Comparison of ENCODE assay signal across 8 mouse cellular contexts in genomic region chr6:57703703-57704102, GRCm38 (mm10). TPM values are rescaled to one million over a fixed set of nuclear protein-coding genes. Genes with fewer than 3 reads are reported as not detected.
DNase-seq lines count a peak whose midpoint lies in the region; ATAC-seq and TF ChIP-seq lines count a peak whose summit lies in the region.

No protein-coding gene starts in this region.

- H3K4me2 ChIP-seq in heart, embryonic 12.5 days = peak overlapping the region; percentile 82
- peak overlapping the region; percentile 68 for H3K4me2 ChIP-seq in limb, embryonic 14.5 days (replicated peaks; ENCODE audit: low read depth, low read length, severe bottlenecking)
- H3K4me2 ChIP-seq in neural tube, embryonic 13.5 days = peak overlapping the region; percentile 74

- ATAC-seq in heart, embryonic 12.5 days (ENCODE audit: insufficient number of reproducible peaks, low FRiP score) = peak; percentile 26; the same call in 1 of the 2 replicates
- no peak for ATAC-seq in limb, embryonic 14.5 days (ENCODE audit: low FRiP score, low read depth)
- peak; percentile 40 for ATAC-seq in neural tube, embryonic 13.5 days (ENCODE audit: low read depth)

- peak; percentile 18 to 25 for DNase-seq in left cerebral cortex, postnatal 14 days (ENCODE audit: low spot score in 2 of 2)
- no peak for DNase-seq in left cerebral cortex, postnatal 36 days (ENCODE audit: low spot score in 2 of 2)
- peak; percentile 32 for DNase-seq in c-Kit-negative CD71-positive TER-119-positive erythroid progenitor cells, embryonic 14.5 days (ENCODE audit: low read depth, low spot score)
- no peak for DNase-seq in limb, embryonic 14.5 days (ENCODE audit: low spot score)
- DNase-seq in gastrocnemius, postnatal 4 days (ENCODE audit: low spot score in 2 of 2) = no peak
- no peak for DNase-seq in spleen, postnatal 36 days (ENCODE audit: low spot score in 2 of 2)

- H3K4me3 ChIP-seq in heart, embryonic 12.5 days = peak overlapping the region; percentile 79
- H3K4me3 ChIP-seq in limb, embryonic 14.5 days (replicated peaks; ENCODE audit: low read length) = peak overlapping the region; percentile 63
- H3K4me3 ChIP-seq in neural tube, embryonic 13.5 days = peak overlapping the region; percentile 70

- H3K9me3 ChIP-seq in heart, embryonic 12.5 days (replicated peaks) = no peaks in the 10 kb centered on the region
- no peaks in the 10 kb centered on the region for H3K9me3 ChIP-seq in limb, embryonic 14.5 days (ENCODE audit: control insufficient read depth, low read length)
- no peaks in the 10 kb centered on the region for H3K9me3 ChIP-seq in neural tube, embryonic 13.5 days

- intact Hi-C loops in left cerebral cortex, postnatal 14 days (cut with DNase I) = loop anchor here (5.0 to 10.0 kb wide), 2 partner anchors 96 to 121 kb away; partner anchors contain the start of gene Vopp1
- intact Hi-C loops in left cerebral cortex, postnatal 36 days (cut with DNase I) = loop anchor here (5.0 to 10.0 kb wide), 3 partner anchors 99 to 896 kb away; no protein-coding TSS in a partner anchor

- 22% methylated on average over 2 of the region's 2 CpGs for WGBS in heart, embryonic 12.5 days
- WGBS in limb, embryonic 14.5 days = 35% methylated on average over 2 of the region's 2 CpGs
- 29% methylated on average over 2 of the region's 2 CpGs for WGBS in neural tube, embryonic 13.5 days

- no peaks in the 10 kb centered on the region for H3K36me3 ChIP-seq in heart, embryonic 12.5 days
- H3K36me3 ChIP-seq in limb, embryonic 14.5 days (ENCODE audit: control insufficient read depth, insufficient read depth, low read length) = no peaks in the 10 kb centered on the region
- H3K36me3 ChIP-seq in neural tube, embryonic 13.5 days = no peaks in the 10 kb centered on the region

- H3K9ac ChIP-seq in heart, embryonic 12.5 days = peak overlapping the region; percentile 78
- peak overlapping the region; percentile 82 for H3K9ac ChIP-seq in limb, embryonic 14.5 days (ENCODE audit: low read depth, low read length, severe bottlenecking)
- peak overlapping the region; percentile 97 for H3K9ac ChIP-seq in neural tube, embryonic 13.5 days

- 0 out of 2 replicates have a peak, but pooled peaks cover 11% of the 10 kb centered on the region for H3K4me1 ChIP-seq in heart, embryonic 12.5 days (replicated peaks)
- H3K4me1 ChIP-seq in limb, embryonic 14.5 days (ENCODE audit: control insufficient read depth, insufficient read depth, low read length) = peaks cover 4% of the 10 kb centered on the region; the same call in 1 of the 2 replicates
- H3K4me1 ChIP-seq in neural tube, embryonic 13.5 days (replicated peaks) = peaks cover 29% of the 10 kb centered on the region

- no peaks in the 10 kb centered on the region for H3K27me3 ChIP-seq in heart, embryonic 12.5 days (replicated peaks)
- no peaks in the 10 kb centered on the region for H3K27me3 ChIP-seq in limb, embryonic 14.5 days (ENCODE audit: control insufficient read depth, insufficient read depth, low read length)
- H3K27me3 ChIP-seq in neural tube, embryonic 13.5 days = no peaks in the 10 kb centered on the region

- no peak for TF ChIP-seq POLR2A in limb, embryonic 14.5 days (IDR thresholded peaks at IDR 0.05; ENCODE audit: borderline replicate concordance, extremely low read depth, insufficient read depth, insufficient read length)

- H3K27ac ChIP-seq in heart, embryonic 12.5 days (ENCODE audit: poor library complexity, severe bottlenecking) = peak overlapping the region; percentile 94
- H3K27ac ChIP-seq in limb, embryonic 14.5 days (replicated peaks; ENCODE audit: low read depth, low read length) = no peak overlapping the region
- peak overlapping the region; percentile 100 for H3K27ac ChIP-seq in neural tube, embryonic 13.5 days (replicated peaks)

RNA-seq across cellular contexts. Expression of gene Lancl2, which starts 1.4 kb away (rescaled TPM):
- 100 to 1,000 TPM; 157 to 161 TPM for total RNA-seq in left cerebral cortex, postnatal 14 days (2021)
- total RNA-seq in left cerebral cortex, postnatal 36 days (2021) = 100 to 1,000 TPM; 114 to 127 TPM
- polyA plus RNA-seq in heart, embryonic 12.5 days (2016; fragmentation: Nextera tagmentation; extraction: Ambion mirVana) = 18.7 and 21.1 TPM in 2 replicates
- polyA plus RNA-seq in limb, embryonic 14.5 days (2012; rRNA removed) = 15.5 and 17.8 TPM in 2 replicates
- polyA plus RNA-seq in limb, embryonic 14.5 days (2014; fragmentation: Nextera tagmentation; extraction: Ambion mirVana) = 23.0 and 27.6 TPM in 2 replicates
- polyA plus RNA-seq in neural tube, embryonic 13.5 days (2015; fragmentation: Nextera tagmentation; extraction: Ambion mirVana) = 65.9 and 70.3 TPM in 2 replicates
- 10 to 100 TPM; 19.8 to 20.3 TPM for total RNA-seq in gastrocnemius, postnatal 4 days (2021)

RNA-seq across cellular contexts. Expression of gene Pyurf, which starts 11.8 kb away (rescaled TPM):
- 1 to 10 TPM; 7.2 to 7.6 TPM for total RNA-seq in left cerebral cortex, postnatal 14 days (2021)
- total RNA-seq in left cerebral cortex, postnatal 36 days (2021) = 1 to 10 TPM; 8.9 to 9.2 TPM
- 25.1 and 26.1 TPM in 2 replicates for polyA plus RNA-seq in heart, embryonic 12.5 days (2016; fragmentation: Nextera tagmentation; extraction: Ambion mirVana)
- polyA plus RNA-seq in limb, embryonic 14.5 days (2012; rRNA removed) = 9.9 and 11.7 TPM in 2 replicates
- polyA plus RNA-seq in limb, embryonic 14.5 days (2014; fragmentation: Nextera tagmentation; extraction: Ambion mirVana) = 14.6 and 14.7 TPM in 2 replicates
- 18.0 and 18.5 TPM in 2 replicates for polyA plus RNA-seq in neural tube, embryonic 13.5 days (2015; fragmentation: Nextera tagmentation; extraction: Ambion mirVana)
- total RNA-seq in gastrocnemius, postnatal 4 days (2021) = 10 to 100 TPM in 1 of 2 experiments, 1 to 10 TPM in 1; 9.4 to 10.1 TPM

Comparison
In these comparisons a context has a peak if more than half of its experiments do, and no peak if none do; other contexts are left out.
1. DNase-seq: peak in left cerebral cortex, postnatal 14 days (2 of 2) and c-Kit-negative CD71-positive TER-119-positive erythroid progenitor cells, embryonic 14.5 days (single experiment); none in left cerebral cortex, postnatal 36 days (0 of 2), limb, embryonic 14.5 days (single experiment), gastrocnemius, postnatal 4 days (0 of 2) and spleen, postnatal 36 days (0 of 2).
2. RNA of gene Lancl2, which starts 1.4 kb away (total RNA-seq): 157 to 161 TPM in left cerebral cortex, postnatal 14 days and 114 to 127 TPM in left cerebral cortex, postnatal 36 days; 19.8 to 20.3 TPM in gastrocnemius, postnatal 4 days; every median in the first group is over 4 times any median in the second.
3. Peak in every context shown above with its lines, with median percentiles within 50 percentile points of each other: H3K4me2 ChIP-seq, H3K4me3 ChIP-seq and H3K9ac ChIP-seq.